Mouse (Mus musculus) heart, embryonic 15.5 days (tissue): Measurements from ENCODE around the gene Lactbl1. TPM values are rescaled to one million over a fixed set of nuclear protein-coding genes. Genes with fewer than 3 reads are reported as not detected.

ENCODE experiments used
- ATAC-seq: fragments of 200-750 bp; cut with Nextera tagmentation; replicated peaks from 2 replicates; pipeline ENCODE4 v1.8.0; 2017; ENCODE audit warnings: low read depth, moderate TSS enrichment; ENCODE audit not compliant: insufficient number of reproducible peaks, insufficient read depth, low FRiP score
- H3K27ac ChIP-seq: fragments of 300-500 bp; sonication (generic); 2 replicates; pipeline ENCODE4 v1.5.1; 2015; ENCODE audit warnings: mild to moderate bottlenecking, inconsistent platforms
- H3K27me3 ChIP-seq: fragments of 300-500 bp; sonication (generic); 2 replicates; pipeline ENCODE4 v1.6.1; 2015; ENCODE audit warnings: inconsistent platforms
- H3K36me3 ChIP-seq: fragments of 300-500 bp; sonication (generic); 2 replicates; pipeline ENCODE4 v1.6.1; 2015; ENCODE audit warnings: mild to moderate bottlenecking, inconsistent platforms
- H3K4me1 ChIP-seq: fragments of 300-500 bp; sonication (generic); replicated peaks from 2 replicates; pipeline ENCODE4 v1.6.1; 2015; ENCODE audit warnings: inconsistent platforms
- H3K4me2 ChIP-seq: fragments of 300-500 bp; sonication (generic); 2 replicates; pipeline ENCODE4 v1.6.1; 2015; ENCODE audit warnings: inconsistent platforms, mild to moderate bottlenecking, moderate library complexity
- H3K4me3 ChIP-seq: fragments of 300-500 bp; sonication (generic); 2 replicates; pipeline ENCODE4 v1.5.1; 2015; ENCODE audit warnings: mild to moderate bottlenecking, inconsistent platforms
- H3K9ac ChIP-seq: fragments of 300-500 bp; sonication (generic); 2 replicates; pipeline ENCODE4 v1.6.1; 2015; ENCODE audit warnings: mild to moderate bottlenecking, inconsistent platforms
- H3K9me3 ChIP-seq: fragments of 300-500 bp; sonication (generic); replicated peaks from 2 replicates; pipeline ENCODE4 v1.6.1; 2016; ENCODE audit warnings: inconsistent platforms
- WGBS: fragments of 180-500 bp; shearing (Covaris S2); methylation state at CpG from one replicate; pipeline ENCODE4 v1.1.7; 2015; ENCODE audit warnings: mixed read lengths; 5-methylcytosine and 5-hydroxymethylcytosine counted together
- polyA plus RNA-seq: library from polyadenylated mRNA; unstranded; fragments of >200 nt; fragmentation: Nextera tagmentation; extraction: Ambion mirVana; gene quantifications from 2 replicates; pipeline ENCODE4 v1.2.1, GENCODE M21; 2015

Gene Lactbl1
- polyA plus RNA-seq, 1 experiment from 2014 or later: not detected

DNA sequence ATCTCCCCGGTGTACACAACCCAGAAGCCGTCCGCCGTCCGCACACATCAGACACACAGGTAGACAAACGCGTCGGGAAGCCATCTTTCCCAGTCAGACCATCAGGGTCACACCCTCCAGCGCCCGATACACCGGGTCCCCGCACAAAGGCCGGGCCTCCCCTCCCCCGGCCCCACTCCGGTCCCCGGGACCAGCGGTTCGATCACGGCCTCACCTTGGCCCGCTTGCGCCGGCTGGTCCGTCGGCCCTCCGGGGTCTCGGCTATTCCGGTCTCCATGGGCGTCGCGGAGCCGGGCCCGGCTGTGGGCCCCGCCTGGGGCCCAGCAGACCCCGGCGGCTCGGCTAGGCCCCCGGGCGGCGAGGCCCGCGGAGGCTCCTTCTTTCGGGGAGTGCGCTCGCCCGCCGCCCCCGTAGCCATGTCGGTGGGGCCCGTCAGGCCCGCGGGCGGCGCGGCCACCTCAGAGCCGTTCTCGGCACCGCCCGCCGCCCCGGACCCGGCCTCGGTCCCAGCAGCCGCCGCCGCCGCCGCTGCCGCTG lies 20.3 kb upstream of the Lactbl1 start:
- Histone ChIP-seq H3K27me3 (no peaks in the 10 kb centered on the region), H3K4me1 (peaks cover 23% of the 10 kb centered on the region), H3K9me3 (no peaks in the 10 kb centered on the region), H3K4me3 (peak overlapping the region; percentile 83), H3K9ac (peak overlapping the region; percentile 97), H3K27ac (peak overlapping the region; percentile 90), H3K4me2 (peak overlapping the region; percentile 64), H3K36me3 (no peaks in the 10 kb centered on the region)
- WGBS: under 1% methylated on average over 66 of the region's 68 CpGs
- ATAC-seq: peak; percentile 68

DNA sequence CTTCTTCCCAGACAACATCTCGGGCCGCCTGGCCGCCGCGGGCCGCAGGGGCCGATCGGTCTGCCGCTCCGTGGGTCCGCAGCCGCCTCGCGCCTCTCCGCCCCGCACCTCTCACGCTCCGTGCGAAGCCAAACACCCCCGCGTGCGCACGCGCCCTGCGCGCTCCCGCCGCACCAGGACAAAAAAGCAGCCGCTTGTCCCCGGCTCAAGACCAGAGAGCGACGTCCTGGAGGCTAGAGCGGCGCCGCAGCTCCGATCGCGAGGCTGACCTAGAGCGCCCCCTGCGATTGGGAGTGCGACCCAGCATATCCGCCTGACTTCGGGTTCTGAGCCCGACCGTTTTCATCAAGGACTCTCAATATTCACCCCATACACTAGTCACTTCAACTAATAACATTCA lies 19.9 kb upstream of the Lactbl1 start, which contains the start of gene Kdm1a:
Kdm1a (minus strand) TSS at position 156 of the 400 bp plus-strand sequence.
- Histone ChIP-seq H3K9me3 (no peaks in the 10 kb centered on the region), H3K4me2 (peak within 1 kb of the TSS; percentile 64), H3K27ac (peak within 1 kb of the TSS; percentile 90), H3K36me3 (no peaks in the 10 kb centered on the region), H3K4me1 (peaks cover 20% of the 10 kb centered on the region), H3K4me3 (peak within 1 kb of the TSS; percentile 83), H3K27me3 (no peaks in the 10 kb centered on the region), H3K9ac (peak within 1 kb of the TSS; percentile 97)
- under 1% methylated on average over 45 of the region's 45 CpGs for WGBS
- peak; percentile 80 for ATAC-seq

DNA sequence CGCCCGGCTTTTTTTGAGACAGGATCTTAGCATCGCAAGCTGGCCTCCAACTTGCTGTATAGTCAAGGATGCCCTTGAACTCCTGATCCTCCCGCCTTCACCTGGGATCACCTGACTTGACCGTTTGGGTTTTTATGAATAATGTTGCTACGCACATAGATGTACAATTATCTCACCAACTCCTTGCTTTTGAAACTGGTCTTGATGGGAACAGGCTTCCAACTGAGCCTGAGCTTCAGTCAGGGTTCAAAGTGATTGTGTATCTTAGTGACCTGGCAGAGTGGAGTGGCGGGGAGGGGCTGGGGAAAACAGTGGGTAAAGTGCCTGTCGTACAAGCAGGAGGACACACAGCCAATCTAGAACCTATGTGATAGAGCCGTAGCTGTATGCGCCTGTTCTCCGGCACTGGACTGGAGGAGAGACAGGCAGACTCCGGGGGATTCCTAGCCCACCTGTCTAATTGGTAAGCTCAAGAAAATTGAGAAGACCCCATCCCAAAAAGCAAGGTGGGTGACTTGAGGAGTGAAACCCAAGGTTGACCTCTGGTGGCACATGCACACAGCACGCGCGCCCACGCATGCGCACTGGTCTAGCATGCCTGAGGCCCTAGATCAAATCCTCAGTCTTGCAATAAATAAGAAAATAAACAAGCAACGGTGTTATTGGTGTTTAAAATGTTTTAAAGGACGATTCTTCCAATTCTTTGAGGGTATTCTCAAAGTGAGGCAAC lies 16.5 kb upstream of the Lactbl1 start:
- 86% methylated on average over 19 of the region's 19 CpGs for WGBS

GRCm38 (mm10) chr4:136610387-136610856 lies 12.0 kb upstream of the Lactbl1 start, which contains the start of gene Tex46:
Tex46 (plus strand) TSS chr4:136610437.
- Histone ChIP-seq H3K9ac (no peak within 1 kb of the TSS), H3K27ac (no peak within 1 kb of the TSS), H3K4me3 (no peak within 1 kb of the TSS), H3K36me3 (no peaks in the 10 kb centered on the region), H3K9me3 (no peaks in the 10 kb centered on the region), H3K27me3 (no peaks in the 10 kb centered on the region), H3K4me1 (no peaks in the 10 kb centered on the region), H3K4me2 (no peak within 1 kb of the TSS)
- WGBS: 51% methylated on average over 4 of the region's 4 CpGs
- ATAC-seq: no peak

More for the DNA sequence above, 16.5 kb upstream of the Lactbl1 start:
- Histone ChIP-seq H3K9ac (no peak overlapping the region), H3K36me3 (no peaks in the 10 kb centered on the region), H3K27me3 (no peaks in the 10 kb centered on the region), H3K4me3 (no peak overlapping the region), H3K27ac (no peak overlapping the region), H3K4me1 (peaks cover 7% of the 10 kb centered on the region), H3K9me3 (no peaks in the 10 kb centered on the region), H3K4me2 (no peak overlapping the region)
- ATAC-seq: no peak

DNA sequence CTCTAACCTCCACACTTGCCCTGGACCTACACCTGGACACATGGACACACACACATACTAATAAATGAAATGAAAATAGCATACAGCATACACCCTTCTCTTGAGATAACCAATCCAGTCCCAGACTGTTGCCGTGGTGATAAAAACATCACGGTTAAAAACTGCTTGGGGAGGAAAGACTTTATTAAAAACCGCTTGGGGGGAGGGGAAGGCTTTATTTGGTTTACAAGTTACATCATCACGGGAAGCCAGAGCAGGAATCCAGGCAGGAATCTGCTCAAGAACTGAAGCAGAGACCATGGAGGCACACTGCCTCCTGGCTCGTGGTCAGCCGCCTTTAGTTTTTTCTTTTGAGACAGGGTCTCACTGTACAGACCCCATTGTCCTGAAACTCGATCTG lies 8.8 kb upstream of the Lactbl1 start:
- H3K27me3 ChIP-seq: no peaks in the 10 kb centered on the region
- no peak overlapping the region for H3K27ac ChIP-seq
- H3K9me3 ChIP-seq: no peaks in the 10 kb centered on the region
- 59% methylated on average over 7 of the region's 7 CpGs for WGBS
- no peak overlapping the region for H3K4me3 ChIP-seq
- H3K4me1 ChIP-seq: 0 out of 2 replicates have a peak, but pooled peaks cover 1% of the 10 kb centered on the region
- no peak for ATAC-seq
- no peak overlapping the region for H3K4me2 ChIP-seq
- H3K9ac ChIP-seq: no peak overlapping the region
- no peaks in the 10 kb centered on the region for H3K36me3 ChIP-seq

DNA sequence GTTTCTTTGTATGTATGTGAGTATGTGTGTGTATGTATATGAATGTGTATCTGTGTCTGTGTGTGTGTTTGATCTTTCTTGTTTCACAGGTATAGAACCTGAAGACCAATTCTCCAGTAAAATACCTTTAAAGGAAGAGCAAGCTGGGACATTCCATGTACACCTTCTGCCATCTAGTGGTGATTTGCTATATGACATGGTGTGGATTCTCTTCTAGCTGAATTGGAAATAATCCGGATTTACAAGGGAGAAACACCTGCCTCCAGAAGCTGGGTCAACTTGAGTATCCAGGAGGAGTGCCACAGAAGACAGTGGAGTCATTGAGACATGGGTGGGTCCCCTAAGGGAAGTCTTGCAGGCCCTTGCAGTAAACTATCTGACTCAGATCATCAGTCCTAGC lies 1.1 kb upstream of the Lactbl1 start:
- 0% methylated on average over 1 of the region's 1 CpGs for WGBS
- peaks cover 17% of the 10 kb centered on the region for H3K27me3 ChIP-seq
- H3K9ac ChIP-seq: no peak overlapping the region
- H3K4me1 ChIP-seq: 0 out of 2 replicates have a peak, but pooled peaks cover 2% of the 10 kb centered on the region
- H3K4me3 ChIP-seq: no peak overlapping the region
- no peak overlapping the region for H3K4me2 ChIP-seq
- no peaks in the 10 kb centered on the region for H3K36me3 ChIP-seq
- H3K9me3 ChIP-seq: no peaks in the 10 kb centered on the region
- ATAC-seq: no peak
- H3K27ac ChIP-seq: no peak overlapping the region

DNA sequence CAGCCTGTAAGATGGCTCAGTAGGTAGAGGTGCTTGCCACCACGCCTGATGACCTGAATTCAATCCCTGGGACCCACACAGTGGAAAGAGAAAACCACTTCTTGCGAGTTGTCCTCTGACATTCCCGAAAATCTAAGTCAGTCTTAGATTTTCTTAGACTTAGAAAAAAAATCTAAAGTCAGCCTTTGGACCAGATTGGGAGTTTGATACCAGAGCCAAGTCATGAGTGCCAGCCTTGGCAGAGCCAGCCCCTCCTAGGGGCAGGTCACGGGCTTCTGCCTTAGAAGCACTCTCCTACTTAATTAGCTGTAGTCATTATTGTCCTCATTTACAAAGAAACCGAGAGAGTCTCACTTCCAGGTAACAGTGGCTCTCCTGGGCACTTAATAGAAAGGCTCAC lies 465 bp upstream of the Lactbl1 start:
- H3K9ac ChIP-seq: no peak overlapping the region
- no peak overlapping the region for H3K4me3 ChIP-seq
- no peaks in the 10 kb centered on the region for H3K36me3 ChIP-seq

GRCm38 (mm10) chr4:136626590-136626989 lies 4.2 kb downstream of the Lactbl1 start:
- no peaks in the 10 kb centered on the region for H3K9me3 ChIP-seq
- ATAC-seq: no peak
- 61% methylated on average over 6 of the region's 6 CpGs for WGBS

More for the DNA sequence above, 465 bp upstream of the Lactbl1 start:
- 0 out of 2 replicates have a peak, but pooled peaks cover 2% of the 10 kb centered on the region for H3K4me1 ChIP-seq
- H3K27ac ChIP-seq: no peak overlapping the region
- H3K4me2 ChIP-seq: no peak overlapping the region
- H3K27me3 ChIP-seq: peaks cover 17% of the 10 kb centered on the region
- no peak for ATAC-seq
- WGBS: 55% methylated on average over 5 of the region's 5 CpGs
- no peaks in the 10 kb centered on the region for H3K9me3 ChIP-seq

GRCm38 (mm10) chr4:136631237-136631994 lies 9.0 kb downstream of the Lactbl1 start:
- Histone ChIP-seq H3K36me3 (no peaks in the 10 kb centered on the region), H3K4me1 (peaks cover 11% of the 10 kb centered on the region), H3K27me3 (peaks cover 11% of the 10 kb centered on the region), H3K9ac (no peak overlapping the region), H3K4me3 (no peak overlapping the region), H3K9me3 (no peaks in the 10 kb centered on the region), H3K27ac (no peak overlapping the region), H3K4me2 (no peak overlapping the region)
- peak; percentile 78 for ATAC-seq
- WGBS: 73% methylated on average over 11 of the region's 11 CpGs

More at GRCm38 (mm10) chr4:136626590-136626989, 4.2 kb downstream of the Lactbl1 start:
- H3K36me3 ChIP-seq: no peaks in the 10 kb centered on the region
- H3K4me2 ChIP-seq: no peak overlapping the region
- H3K4me3 ChIP-seq: no peak overlapping the region
- peaks cover 17% of the 10 kb centered on the region for H3K27me3 ChIP-seq
- H3K27ac ChIP-seq: no peak overlapping the region
- H3K9ac ChIP-seq: no peak overlapping the region
- H3K4me1 ChIP-seq: peaks cover 10% of the 10 kb centered on the region

GRCm38 (mm10) chr4:136635995-136636394 lies 13.6 kb downstream of the Lactbl1 start:
- no peak overlapping the region for H3K9ac ChIP-seq
- H3K4me3 ChIP-seq: no peak overlapping the region
- peaks cover 26% of the 10 kb centered on the region for H3K4me1 ChIP-seq
- no peak overlapping the region for H3K4me2 ChIP-seq
- H3K9me3 ChIP-seq: no peaks in the 10 kb centered on the region
- peaks cover 44% of the 10 kb centered on the region for H3K27me3 ChIP-seq
- H3K36me3 ChIP-seq: no peaks in the 10 kb centered on the region
- no peak for ATAC-seq
- H3K27ac ChIP-seq: no peak overlapping the region

DNA sequence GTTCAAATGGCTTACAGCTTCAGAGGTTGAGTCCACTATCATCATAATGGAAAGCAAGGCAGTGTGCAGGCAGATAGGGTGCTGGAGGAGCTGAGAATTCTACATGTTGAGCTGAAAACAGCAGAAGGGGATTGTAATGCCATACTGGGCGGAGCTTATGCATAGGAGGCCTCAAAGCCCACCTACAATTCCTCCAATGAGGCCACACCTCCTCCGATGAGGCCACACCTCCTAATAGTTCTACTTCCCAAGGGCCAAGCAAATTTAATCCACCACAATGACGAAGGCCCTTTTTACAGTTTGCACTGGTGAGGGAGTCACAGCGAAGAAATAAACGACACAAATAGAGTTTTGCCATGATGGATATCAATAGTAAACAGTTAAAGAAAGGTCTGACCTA lies 14.1 kb downstream of the Lactbl1 start:
- no peak overlapping the region for H3K9ac ChIP-seq
- H3K4me1 ChIP-seq: peaks cover 20% of the 10 kb centered on the region
- H3K27ac ChIP-seq: no peak overlapping the region
- H3K9me3 ChIP-seq: no peaks in the 10 kb centered on the region
- no peak overlapping the region for H3K4me2 ChIP-seq
- H3K36me3 ChIP-seq: no peaks in the 10 kb centered on the region
- ATAC-seq: no peak
- H3K27me3 ChIP-seq: peaks cover 44% of the 10 kb centered on the region
- 59% methylated on average over 5 of the region's 5 CpGs for WGBS
- no peak overlapping the region for H3K4me3 ChIP-seq
